ENCODE assay signal across 8 mouse cellular contexts in the genomic region with DNA sequence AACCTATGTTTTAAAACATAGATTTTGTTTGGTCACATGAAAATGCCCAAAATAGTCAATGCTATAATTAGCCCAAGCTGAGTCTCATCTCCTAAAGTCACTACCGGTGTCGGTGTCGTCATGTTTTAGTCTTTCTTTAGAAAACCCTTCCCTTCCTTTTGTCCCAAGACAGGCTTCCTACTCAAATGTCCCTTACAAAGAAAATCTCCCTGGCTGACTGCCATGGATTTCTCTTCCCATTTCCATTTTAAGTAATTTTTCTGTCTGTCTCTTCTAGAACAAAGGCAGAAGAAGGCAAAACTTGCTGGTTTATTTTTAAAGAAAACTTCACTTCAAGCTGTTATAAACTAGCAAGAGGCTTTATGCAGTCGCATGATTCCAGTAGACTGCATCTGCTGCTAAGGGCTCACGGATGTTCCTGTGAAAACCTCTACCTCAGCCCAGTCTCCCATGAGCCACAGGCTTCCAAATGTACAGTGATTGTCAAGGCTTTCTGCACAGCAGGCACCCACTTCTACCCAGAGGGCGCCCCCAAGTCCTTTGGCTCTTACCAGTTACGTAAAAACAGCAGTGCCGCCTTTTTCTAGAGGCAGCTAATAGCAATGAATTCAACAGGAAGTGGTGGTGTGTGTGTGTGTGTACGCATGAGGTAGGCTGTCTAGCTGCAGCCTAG. TPM values are rescaled to one million over a fixed set of nuclear protein-coding genes. Genes with fewer than 3 reads are reported as not detected.
DNase-seq lines count a peak whose midpoint lies in the region; ATAC-seq lines count a peak whose summit lies in the region.
"Had no signal": no experiment of that assay in that cellular context is flagged by ENCODE, and none has a peak within 500 bp of the region (broad histone marks: within the 10 kb centered on the region; RNA-seq: fewer than 3 reads in every experiment).

No protein-coding gene starts in this region.

- no peak for ATAC-seq in neural tube, embryonic 13.5 days (ENCODE audit: low read depth)
- ATAC-seq in forebrain, embryonic 14.5 days: no peak
- no peak for ATAC-seq in intestine, embryonic 16.5 days
- no peak for ATAC-seq in megakaryocyte-erythroid progenitor cell, adult 5-6 weeks (replicated peaks; ENCODE audit: low FRiP score, low TSS enrichment, poor library complexity, severe bottlenecking)

- peak overlapping the region; percentile 47 for H3K27ac ChIP-seq in neural tube, embryonic 13.5 days (replicated peaks)
- H3K27ac ChIP-seq in forebrain, embryonic 14.5 days (ENCODE audit: low read depth, low read length): peak overlapping the region; percentile 10
- H3K27ac ChIP-seq in intestine, embryonic 16.5 days (ENCODE audit: low read length): peak overlapping the region; percentile 91

- peaks cover 37% of the 10 kb centered on the region for H3K4me1 ChIP-seq in neural tube, embryonic 13.5 days (replicated peaks)
- H3K4me1 ChIP-seq in forebrain, embryonic 14.5 days (ENCODE audit: control insufficient read depth, insufficient read depth, low read length): peaks cover 18% of the 10 kb centered on the region; the same call in 1 of the 2 replicates
- peaks cover 25% of the 10 kb centered on the region for H3K4me1 ChIP-seq in intestine, embryonic 16.5 days (ENCODE audit: control insufficient read depth, insufficient read depth, low read length)

- no peak overlapping the region for H3K4me3 ChIP-seq in neural tube, embryonic 13.5 days
- no peak overlapping the region for H3K4me3 ChIP-seq in forebrain, embryonic 14.5 days (ENCODE audit: low read depth, low read length)
- no peak overlapping the region; the same call in 1 of the 2 replicates for H3K4me3 ChIP-seq in intestine, embryonic 16.5 days (ENCODE audit: low read length)
- H3K4me3 ChIP-seq: erythroblast, embryonic 14.5 days had no signal

- peak overlapping the region; percentile 9; the same call in 1 of the 2 replicates for H3K4me2 ChIP-seq in neural tube, embryonic 13.5 days
- H3K4me2 ChIP-seq in forebrain, embryonic 14.5 days (ENCODE audit: low read length): no peak overlapping the region
- H3K4me2 ChIP-seq in intestine, embryonic 16.5 days (ENCODE audit: low read depth, low read length): peak overlapping the region; percentile 33

- H3K9me3 ChIP-seq in neural tube, embryonic 13.5 days: no peaks in the 10 kb centered on the region
- no peaks in the 10 kb centered on the region for H3K9me3 ChIP-seq in forebrain, embryonic 14.5 days (replicated peaks; ENCODE audit: control insufficient read depth, low read length)
- no peaks in the 10 kb centered on the region for H3K9me3 ChIP-seq in intestine, embryonic 16.5 days (ENCODE audit: control insufficient read depth, low read length)

- H3K36me3 ChIP-seq in neural tube, embryonic 13.5 days: 0 out of 2 replicates have a peak, but pooled peaks cover 9% of the 10 kb centered on the region
- H3K36me3 ChIP-seq in forebrain, embryonic 14.5 days (ENCODE audit: control insufficient read depth, insufficient read depth, low read length): peaks cover 9% of the 10 kb centered on the region
- no peaks in the 10 kb centered on the region for H3K36me3 ChIP-seq in intestine, embryonic 16.5 days (ENCODE audit: control insufficient read depth, insufficient read depth, low read length)

- 66% methylated on average over 9 of the region's 9 CpGs for WGBS in neural tube, embryonic 13.5 days
- 64% methylated on average over 9 of the region's 9 CpGs for WGBS in forebrain, embryonic 14.5 days
- 43% methylated on average over 9 of the region's 9 CpGs for WGBS in intestine, embryonic 16.5 days

- peak overlapping the region; percentile 17; the same call in 1 of the 2 replicates for H3K9ac ChIP-seq in neural tube, embryonic 13.5 days
- peak overlapping the region; percentile 26; the same call in 1 of the 2 replicates for H3K9ac ChIP-seq in forebrain, embryonic 14.5 days (ENCODE audit: low read length)
- peak overlapping the region; percentile 60 for H3K9ac ChIP-seq in intestine, embryonic 16.5 days (ENCODE audit: low read depth, low read length)

- no peaks in the 10 kb centered on the region for H3K27me3 ChIP-seq in neural tube, embryonic 13.5 days
- no peaks in the 10 kb centered on the region for H3K27me3 ChIP-seq in forebrain, embryonic 14.5 days (replicated peaks; ENCODE audit: control insufficient read depth, insufficient read depth, low read length)
- no peaks in the 10 kb centered on the region for H3K27me3 ChIP-seq in intestine, embryonic 16.5 days (replicated peaks; ENCODE audit: control insufficient read depth, insufficient read depth, low read length)

- no peak for DNase-seq in neural tube, embryonic 10.5 days (ENCODE audit: extremely low spot score, low spot score)
- DNase-seq in forebrain, embryonic 14.5 days (ENCODE audit: low spot score): no peak
- peak; percentile 58 for DNase-seq in lung, postnatal 14 days
- DNase-seq in telencephalon, adult 2 months (ENCODE audit: low read depth, low spot score): peak; percentile 88

RNA-seq across cellular contexts. Expression of gene Naif1, which starts 2.9 kb away (rescaled TPM):
- 5.1 and 5.6 TPM in 2 replicates for polyA plus RNA-seq in neural tube, embryonic 13.5 days (2015; fragmentation: Nextera tagmentation; extraction: Ambion mirVana)
- polyA plus RNA-seq in forebrain, embryonic 14.5 days (2014; fragmentation: Nextera tagmentation; extraction: Ambion mirVana): 5.3 and 5.4 TPM in 2 replicates
- 5.1 and 5.3 TPM in 2 replicates for polyA plus RNA-seq in intestine, embryonic 16.5 days (2015; fragmentation: Nextera tagmentation; extraction: Ambion mirVana)
- 3.6 and 4.1 TPM in 2 replicates for total RNA-seq in megakaryocyte-erythroid progenitor cell, adult 5-6 weeks (2014; fragmentation: Nextera tagmentation)
- total RNA-seq in megakaryocyte-erythroid progenitor cell, adult 5-6 weeks (2017): 2.7 and 3.0 TPM in 2 replicates

RNA-seq across cellular contexts. Expression of gene Slc25a25, which starts 3.8 kb away (rescaled TPM):
- polyA plus RNA-seq in neural tube, embryonic 13.5 days (2015; fragmentation: Nextera tagmentation; extraction: Ambion mirVana): 49.8 and 49.9 TPM in 2 replicates
- 30.4 and 34.2 TPM in 2 replicates for polyA plus RNA-seq in forebrain, embryonic 14.5 days (2014; fragmentation: Nextera tagmentation; extraction: Ambion mirVana)
- 19.3 and 19.9 TPM in 2 replicates for polyA plus RNA-seq in intestine, embryonic 16.5 days (2015; fragmentation: Nextera tagmentation; extraction: Ambion mirVana)
- total RNA-seq in megakaryocyte-erythroid progenitor cell, adult 5-6 weeks (2014; fragmentation: Nextera tagmentation): 9.5 and 12.2 TPM in 2 replicates
- total RNA-seq in megakaryocyte-erythroid progenitor cell, adult 5-6 weeks (2017): 4.0 and 34.6 TPM in 2 replicates

RNA-seq across cellular contexts. Expression of gene Ptges2, which starts 51.7 kb away (rescaled TPM):
- 44.3 and 46.0 TPM in 2 replicates for polyA plus RNA-seq in neural tube, embryonic 13.5 days (2015; fragmentation: Nextera tagmentation; extraction: Ambion mirVana)
- 42.2 and 44.8 TPM in 2 replicates for polyA plus RNA-seq in forebrain, embryonic 14.5 days (2014; fragmentation: Nextera tagmentation; extraction: Ambion mirVana)
- polyA plus RNA-seq in intestine, embryonic 16.5 days (2015; fragmentation: Nextera tagmentation; extraction: Ambion mirVana): 49.1 and 49.8 TPM in 2 replicates
- 10.3 and 11.2 TPM in 2 replicates for total RNA-seq in megakaryocyte-erythroid progenitor cell, adult 5-6 weeks (2014; fragmentation: Nextera tagmentation)
- 14.4 and 18.4 TPM in 2 replicates for total RNA-seq in megakaryocyte-erythroid progenitor cell, adult 5-6 weeks (2017)

RNA-seq across cellular contexts. Expression of gene Lcn2, which starts 59.3 kb away (rescaled TPM):
- 0.56 and 1.4 TPM in 2 replicates for polyA plus RNA-seq in neural tube, embryonic 13.5 days (2015; fragmentation: Nextera tagmentation; extraction: Ambion mirVana)
- polyA plus RNA-seq in forebrain, embryonic 14.5 days (2014; fragmentation: Nextera tagmentation; extraction: Ambion mirVana): 0.25 and 0.32 TPM in 2 replicates
- polyA plus RNA-seq in intestine, embryonic 16.5 days (2015; fragmentation: Nextera tagmentation; extraction: Ambion mirVana): 2.2 and 4.2 TPM in 2 replicates
- total RNA-seq in megakaryocyte-erythroid progenitor cell, adult 5-6 weeks (2014; fragmentation: Nextera tagmentation): 98.8 TPM in 1 of 2 replicates, not detected in the other
- 4.9 and 19.5 TPM in 2 replicates for total RNA-seq in megakaryocyte-erythroid progenitor cell, adult 5-6 weeks (2017)

Comparison
In these comparisons a context has a peak if more than half of its experiments do, and no peak if none do; other contexts are left out.
1. H3K27ac ChIP-seq: peak in every context shown above with its lines; median percentile 91 in intestine, embryonic 16.5 days; 47 in neural tube, embryonic 13.5 days; 10 in forebrain, embryonic 14.5 days.
2. DNase-seq: peak in lung, postnatal 14 days (single experiment) and telencephalon, adult 2 months (single experiment); none in neural tube, embryonic 10.5 days (single experiment) and forebrain, embryonic 14.5 days (single experiment).
3. Peak in every context shown above with its lines, with median percentiles within 50 percentile points of each other: H3K9ac ChIP-seq.